Comparison of ENCODE assay signal across 27 mouse cellular contexts in genomic region chr12:85684411-85685275, GRCm38 (mm10). TPM values are rescaled to one million over a fixed set of nuclear protein-coding genes. Genes with fewer than 3 reads are reported as not detected.
DNase-seq lines count a peak whose midpoint lies in the region; ATAC-seq lines count a peak whose summit lies in the region.
"Had no signal": no experiment of that assay in that cellular context is flagged by ENCODE, and none has a peak within 500 bp of the region (broad histone marks: within the 10 kb centered on the region; RNA-seq: fewer than 3 reads in every experiment).

No protein-coding gene starts in this region.

- no peak overlapping the region for H3K9ac ChIP-seq in heart, embryonic 13.5 days
- H3K9ac ChIP-seq: embryonic facial prominence, embryonic 12.5 days; hindbrain, embryonic 12.5 days; liver, embryonic 12.5 days; liver, postnatal 0 days; stomach, embryonic 15.5 days had no signal

- DNase-seq in heart, postnatal 14 days = no peak
- peak; percentile 57 to 64 for DNase-seq in lung, adult 18-20 months
- DNase-seq in lung, postnatal 14 days = no peak
- peak; percentile 41 for DNase-seq in lung, postnatal 10 days
- DNase-seq in cerebellum, postnatal 10 days = no peak
- DNase-seq in cerebellum, adult 11 months = no peak
- DNase-seq: adrenal gland, postnatal 10 days; cerebellum, adult 9-10 months; embryo, embryonic 11 days; kidney, adult 8-10 months; kidney, postnatal 4 days; left cerebral cortex, postnatal 4 days; liver, postnatal 0 days; right cerebral cortex, postnatal 25 days had no signal

- no peak for ATAC-seq in heart, embryonic 13.5 days (ENCODE audit: extremely low read depth, insufficient number of reproducible peaks, low FRiP score, low TSS enrichment)
- ATAC-seq: activated CD4-positive, CD25-positive, alpha-beta regulatory T cell, adult 4 months; forebrain, embryonic 14.5 days; intestine, embryonic 16.5 days; liver, embryonic 12.5 days; liver, postnatal 0 days; midbrain, embryonic 16.5 days had no signal

- no peaks in the 10 kb centered on the region for H3K36me3 ChIP-seq in heart, embryonic 13.5 days
- H3K36me3 ChIP-seq: embryonic facial prominence, embryonic 12.5 days; hindbrain, embryonic 12.5 days; liver, embryonic 12.5 days; stomach, embryonic 15.5 days had no signal

- WGBS in heart, embryonic 13.5 days = 48% methylated on average over 16 of the region's 16 CpGs

- intact Hi-C loops in heart, postnatal 14 days (cut with DNase I) = no loop called here

- H3K4me2 ChIP-seq in heart, embryonic 13.5 days = 0 out of 2 replicates have a peak overlapping the region, but pooled peaks have one; percentile 1
- H3K4me2 ChIP-seq: embryonic facial prominence, embryonic 12.5 days; hindbrain, embryonic 12.5 days; liver, embryonic 12.5 days; midbrain, embryonic 11.5 days; stomach, embryonic 15.5 days had no signal

- H3K4me1 ChIP-seq in heart, embryonic 13.5 days = peaks cover 35% of the 10 kb centered on the region
- H3K4me1 ChIP-seq: hindbrain, embryonic 12.5 days; stomach, embryonic 15.5 days had no signal

- no peaks in the 10 kb centered on the region; the same call in 1 of the 2 replicates for H3K9me3 ChIP-seq in heart, embryonic 13.5 days
- H3K9me3 ChIP-seq: embryonic facial prominence, embryonic 12.5 days; hindbrain, embryonic 12.5 days; liver, embryonic 12.5 days; stomach, embryonic 15.5 days had no signal

- H3K4me3 ChIP-seq in heart, embryonic 13.5 days = no peak overlapping the region
- H3K4me3 ChIP-seq: embryonic facial prominence, embryonic 12.5 days; hindbrain, embryonic 12.5 days; liver, embryonic 12.5 days; stomach, embryonic 15.5 days had no signal

- H3K27ac ChIP-seq in heart, embryonic 13.5 days (replicated peaks) = peak overlapping the region; percentile 45; the same call in 1 of the 2 replicates
- H3K27ac ChIP-seq: embryonic facial prominence, embryonic 12.5 days; hindbrain, embryonic 12.5 days; kidney, postnatal 0 days; liver, embryonic 12.5 days; stomach, embryonic 15.5 days had no signal

- no peaks in the 10 kb centered on the region; the same call in 1 of the 2 replicates for H3K27me3 ChIP-seq in heart, embryonic 13.5 days (replicated peaks)
- H3K27me3 ChIP-seq: CH12.LX; embryonic facial prominence, embryonic 12.5 days; hindbrain, embryonic 12.5 days; stomach, embryonic 15.5 days had no signal

RNA-seq across cellular contexts. Expression of gene Batf, which starts 1.8 kb away (rescaled TPM):
- polyA plus RNA-seq in heart, embryonic 13.5 days (2015; fragmentation: Nextera tagmentation; extraction: Ambion mirVana) = 5.3 and 6.7 TPM in 2 replicates
- 1 to 10 TPM; 1.1 to 1.2 TPM for total RNA-seq in heart, postnatal 14 days (2021)
- total RNA-seq: gastrocnemius, adult 8-10 months had no signal

Comparison
In these comparisons a context has a peak if more than half of its experiments do, and no peak if none do; other contexts are left out.
1. DNase-seq: peak in lung, adult 18-20 months (2 of 2) and lung, postnatal 10 days (single experiment); none in heart, postnatal 14 days (0 of 2), lung, postnatal 14 days (single experiment), cerebellum, postnatal 10 days (0 of 2) and cerebellum, adult 11 months (single experiment).